Mouse (Mus musculus) cerebellum, postnatal 36 days (tissue): ENCODE data around the gene Gm20388.

Source experiments
- DNase-seq, 2 experiments: peaks; one replicate each; pipeline ENCODE4 v3.0.0; 2021 to 2022; ENCODE audit warnings: mixed read lengths in 2 of 2

Gene Gm20388

DNA sequence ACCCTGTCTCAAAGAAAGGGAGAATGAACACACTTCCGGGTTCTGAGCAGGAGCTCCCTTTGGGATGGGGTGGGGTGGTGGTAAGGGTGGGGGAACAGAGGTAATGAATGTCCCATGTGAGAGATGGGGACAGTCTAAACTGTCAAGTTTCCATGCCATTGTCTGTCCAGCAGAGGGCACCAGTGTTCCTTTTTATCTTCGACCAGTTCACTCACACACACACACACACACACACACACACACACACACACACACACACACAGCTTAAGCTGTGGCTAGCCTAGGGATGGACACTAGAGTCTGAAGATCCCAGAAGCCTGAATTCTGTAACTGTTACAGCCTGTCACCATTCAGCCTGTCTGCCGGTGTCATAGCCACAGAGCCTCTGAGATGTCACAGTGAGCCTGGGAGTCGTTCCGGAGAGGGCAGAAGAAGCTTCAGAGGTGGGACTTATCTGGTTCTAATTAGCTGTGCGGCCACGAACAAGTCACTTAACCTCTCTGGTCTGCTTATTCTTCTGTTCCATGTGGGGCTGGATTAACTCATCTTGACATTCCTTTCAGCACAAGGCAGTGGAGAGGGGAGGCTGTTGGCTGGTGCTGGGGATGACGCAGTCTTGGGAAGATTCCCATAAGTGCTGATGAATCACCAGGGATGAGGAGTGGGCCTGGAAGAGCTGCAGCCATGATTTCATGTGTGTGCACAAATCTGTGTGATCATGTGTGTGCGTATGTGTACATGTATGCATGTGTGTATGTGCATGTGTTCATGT, 910.9 kb downstream of the Gm20388 start:
- DNase-seq, result peak; percentile 42 to 44

DNA sequence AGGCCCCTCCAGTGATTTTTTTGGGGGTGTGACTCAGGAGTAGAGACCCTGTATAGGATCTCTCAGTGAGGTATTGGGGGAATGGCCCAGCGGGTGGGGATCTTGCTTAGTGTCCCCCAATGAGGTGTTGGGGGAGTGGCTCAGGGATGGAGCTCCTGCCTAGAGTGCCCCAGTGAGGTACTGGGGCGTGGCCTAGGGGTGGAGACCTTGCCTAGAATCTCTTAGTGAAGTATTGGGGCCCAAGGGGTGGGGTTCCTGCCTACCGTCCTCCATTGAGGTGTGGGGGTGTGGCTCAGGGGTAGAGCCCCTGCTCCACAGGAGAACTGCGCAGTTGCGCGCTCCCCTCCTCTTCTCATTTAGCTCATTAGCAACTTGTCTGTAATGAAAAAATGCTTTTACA, 912.7 kb downstream of the Gm20388 start:
- no peak for DNase-seq

DNA sequence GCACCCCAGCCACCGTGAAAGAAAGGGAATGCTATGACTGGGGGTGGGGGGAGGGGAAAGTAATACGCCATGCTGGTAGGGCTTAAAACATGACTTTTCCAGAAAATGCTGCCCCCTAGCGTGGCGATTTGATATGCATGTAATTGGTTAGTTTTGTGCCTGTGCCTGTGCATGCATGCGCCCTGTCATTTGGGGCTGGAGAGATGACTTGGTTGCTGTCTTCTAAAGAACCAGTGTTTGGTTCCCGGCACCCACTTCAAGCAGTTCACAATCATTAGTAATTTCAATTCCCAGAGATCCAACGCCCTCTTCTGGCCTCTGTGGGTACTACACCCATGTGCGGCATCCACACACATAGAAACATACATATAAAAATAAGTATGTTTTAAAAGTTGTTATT, 913.2 kb downstream of the Gm20388 start:
- DNase-seq, result no peak

DNA sequence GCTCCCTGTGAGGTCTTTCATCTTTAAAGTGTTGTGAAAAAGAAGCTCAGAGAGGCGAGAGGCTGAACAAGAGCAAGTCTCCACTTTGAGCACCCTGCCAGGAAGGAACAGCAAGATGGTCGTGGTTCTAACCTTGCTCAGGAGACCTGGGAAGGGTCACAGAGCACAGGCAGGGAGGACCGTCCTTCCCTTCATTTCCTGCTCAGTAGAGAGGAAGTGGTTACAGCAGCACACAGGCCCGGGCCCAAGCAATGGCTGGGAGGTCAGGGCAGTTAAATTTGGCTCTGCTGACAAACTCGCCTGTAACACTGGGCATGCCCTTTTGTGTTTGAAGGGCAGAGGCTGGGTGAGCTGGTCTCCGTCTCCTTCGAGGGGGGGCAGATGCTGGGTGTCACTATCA, 914.0 kb downstream of the Gm20388 start:
- DNase-seq, result no peak

DNA sequence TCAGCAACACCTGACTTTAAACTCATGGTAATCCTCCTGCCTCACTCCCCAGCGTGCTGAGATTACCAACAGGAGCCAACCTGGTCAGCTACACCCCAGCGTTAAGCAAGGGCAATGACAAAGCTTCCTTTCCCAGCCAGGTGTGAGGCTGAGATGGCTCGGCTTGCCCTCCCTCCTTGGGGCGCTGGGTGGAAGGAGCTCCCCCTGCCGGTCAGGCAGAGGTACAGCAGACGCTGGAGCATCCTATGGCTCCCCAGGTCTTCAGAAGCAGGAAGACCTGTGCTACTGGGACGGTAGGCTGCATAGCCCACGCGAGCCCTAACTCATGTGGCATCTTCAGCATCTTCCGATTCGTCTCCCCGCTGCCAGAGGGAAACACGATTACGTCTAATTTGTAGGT, 917.6 kb downstream of the Gm20388 start:
- peak in 1 of 2 experiments; percentile 20 for DNase-seq

DNA sequence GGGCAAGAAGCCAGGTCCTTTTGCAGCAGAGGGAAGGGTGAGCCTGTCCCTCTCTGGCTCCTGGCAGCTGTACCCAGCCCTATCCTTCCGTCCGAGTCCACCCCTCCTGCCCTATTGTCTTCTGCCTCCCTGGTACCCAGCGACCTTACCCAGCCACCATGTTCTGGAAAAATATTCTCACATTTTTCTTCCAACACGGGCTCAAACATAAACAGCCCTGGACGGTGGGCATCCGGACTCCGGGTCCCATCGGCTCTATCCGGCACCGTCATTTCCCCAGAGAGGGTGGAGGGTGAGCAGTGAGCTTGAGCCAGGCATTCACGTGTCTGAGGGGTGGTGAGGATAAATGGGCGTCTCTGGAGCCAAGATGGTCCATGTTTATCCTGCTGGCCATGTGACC, 920.0 kb downstream of the Gm20388 start:
- DNase-seq, result no peak

DNA sequence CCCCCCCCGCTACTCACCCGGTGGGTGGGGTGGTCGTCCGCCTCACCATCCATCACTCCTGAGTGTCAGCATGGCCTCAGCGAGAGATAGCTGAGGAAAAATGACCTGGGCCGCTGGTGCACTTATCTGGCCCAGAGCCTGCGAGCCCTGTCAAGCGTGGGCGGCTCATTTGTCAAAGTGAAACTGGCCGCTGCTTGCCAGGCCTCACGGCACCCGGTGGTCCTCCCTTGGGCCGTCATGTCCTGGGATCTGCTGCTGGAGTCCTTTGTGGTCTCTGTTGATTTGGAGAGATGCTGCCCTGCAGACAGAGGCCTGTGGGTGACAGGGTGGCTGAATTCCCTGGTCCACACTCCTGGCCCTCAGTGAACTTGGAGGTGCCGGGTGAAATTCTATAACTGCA, 921.4 kb downstream of the Gm20388 start:
- no peak for DNase-seq

DNA sequence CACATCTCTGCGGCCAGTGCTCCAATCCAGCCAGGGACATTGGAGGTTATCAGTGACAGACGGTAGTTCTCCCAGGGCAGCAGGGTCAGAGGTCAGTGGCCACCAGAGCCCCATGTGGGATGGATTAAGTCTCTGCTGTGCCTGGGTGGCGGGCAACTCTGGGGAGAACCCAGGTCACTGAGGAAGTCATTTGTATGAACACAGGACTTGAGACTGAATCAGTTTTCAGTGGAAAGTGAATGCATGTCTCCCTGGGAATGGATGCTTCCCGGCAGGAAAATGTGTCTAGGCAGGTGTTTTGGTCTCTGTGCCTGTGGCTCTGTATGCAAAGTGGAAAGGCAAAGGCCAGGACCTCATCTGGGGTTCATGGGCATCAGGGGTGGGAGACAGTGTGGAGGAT, 922.6 kb downstream of the Gm20388 start:
- no peak for DNase-seq

DNA sequence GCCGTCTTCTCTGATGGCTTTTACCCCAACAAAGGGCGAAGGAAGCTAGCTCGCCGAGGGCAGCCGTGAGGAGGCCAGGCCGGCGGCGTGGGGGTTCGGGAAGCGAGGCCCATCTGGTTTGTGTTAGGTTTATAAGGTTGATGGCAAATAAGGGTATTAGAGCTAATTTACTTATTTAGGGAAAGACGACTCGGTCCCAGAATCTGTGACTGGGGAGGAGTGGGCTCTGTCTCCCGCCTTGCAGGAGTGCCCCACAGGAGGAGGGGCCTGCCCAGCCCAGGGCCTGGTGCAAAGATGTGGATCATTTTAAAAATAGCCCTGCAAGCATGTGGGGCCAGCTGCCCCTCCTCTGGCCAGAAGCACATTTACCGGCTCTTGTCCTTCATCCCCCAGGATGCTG, 928.4 kb downstream of the Gm20388 start:
- no peak for DNase-seq

DNA sequence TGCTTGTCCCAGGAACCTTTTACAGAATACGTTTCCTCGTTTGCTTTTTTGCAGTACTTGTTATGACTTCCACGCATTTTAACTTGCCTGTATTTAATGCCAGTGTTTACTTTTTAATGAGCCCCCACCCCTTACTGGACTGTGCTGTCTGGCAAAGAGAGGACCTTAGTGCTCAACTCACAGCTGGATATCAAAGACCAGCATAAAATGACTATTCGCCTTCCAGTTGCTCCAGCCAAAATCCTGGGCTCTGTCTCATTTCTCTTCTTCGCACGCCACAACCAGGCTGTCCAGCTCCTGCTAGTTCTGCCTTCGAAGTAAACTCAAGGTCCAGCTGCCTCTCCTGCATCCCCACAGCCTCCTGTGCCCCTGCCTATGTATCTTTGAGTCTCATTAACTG, 932.4 kb downstream of the Gm20388 start:
- DNase-seq, result no peak

DNA sequence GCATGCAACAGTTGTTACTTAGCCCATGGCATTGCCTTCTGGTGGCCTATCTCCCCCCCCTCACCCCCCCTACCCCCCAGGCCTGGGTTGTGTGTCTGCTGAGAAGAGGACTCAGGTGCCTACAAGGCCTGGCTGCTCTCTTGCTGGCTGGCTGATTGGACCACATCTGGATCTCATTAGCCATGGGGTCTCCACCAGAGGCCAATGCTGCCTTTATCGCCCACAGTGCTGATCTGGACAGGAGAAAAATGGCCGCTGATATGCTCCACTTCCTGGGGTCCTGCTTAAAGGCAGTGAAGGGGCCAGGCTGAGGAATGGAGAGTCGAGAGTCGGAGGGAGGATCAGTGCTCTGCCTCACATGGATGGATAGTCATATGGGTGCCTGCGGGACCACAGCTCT, 935.4 kb downstream of the Gm20388 start:
- no peak for DNase-seq

DNA sequence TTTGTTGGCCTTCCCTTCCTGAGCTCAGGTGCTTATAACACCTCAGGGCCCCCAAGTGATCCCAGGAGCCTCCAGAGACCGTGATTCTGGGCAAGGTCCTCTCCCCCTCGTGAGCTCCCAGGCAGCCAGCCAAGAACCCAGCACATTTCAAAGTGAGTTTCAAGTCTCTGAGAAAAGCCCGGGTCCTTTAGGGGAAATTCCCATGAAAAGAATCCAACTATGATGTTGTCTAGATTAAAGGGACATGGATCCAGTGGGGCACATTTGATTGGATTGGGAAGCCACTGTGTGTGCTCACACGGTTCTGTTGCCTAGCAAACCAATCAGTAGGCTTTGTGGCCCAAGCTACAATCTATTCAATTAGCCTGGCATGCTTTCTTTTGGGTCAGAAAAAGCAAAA, 936.6 kb downstream of the Gm20388 start:
- no peak for DNase-seq

DNA sequence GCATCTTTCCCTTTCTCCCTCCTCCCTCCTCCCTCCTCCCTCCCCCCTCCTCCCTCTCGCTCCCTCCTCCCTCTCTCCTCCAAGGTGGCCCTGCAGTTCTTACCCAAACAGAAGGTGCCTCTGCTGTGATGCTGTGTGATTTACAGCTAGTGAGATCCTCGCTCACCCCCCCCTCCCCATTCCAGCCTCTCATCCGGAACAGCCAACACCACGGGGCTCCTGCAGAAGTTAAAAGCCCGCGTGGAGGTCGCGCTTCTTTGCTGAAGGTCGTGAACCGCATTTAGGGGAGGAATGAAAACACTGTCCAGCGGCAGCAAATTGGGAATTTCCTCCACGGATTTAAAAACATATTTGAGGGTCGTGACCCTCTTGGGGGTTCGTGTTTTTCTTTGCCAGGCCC, 937.1 kb downstream of the Gm20388 start:
- no peak for DNase-seq

DNA sequence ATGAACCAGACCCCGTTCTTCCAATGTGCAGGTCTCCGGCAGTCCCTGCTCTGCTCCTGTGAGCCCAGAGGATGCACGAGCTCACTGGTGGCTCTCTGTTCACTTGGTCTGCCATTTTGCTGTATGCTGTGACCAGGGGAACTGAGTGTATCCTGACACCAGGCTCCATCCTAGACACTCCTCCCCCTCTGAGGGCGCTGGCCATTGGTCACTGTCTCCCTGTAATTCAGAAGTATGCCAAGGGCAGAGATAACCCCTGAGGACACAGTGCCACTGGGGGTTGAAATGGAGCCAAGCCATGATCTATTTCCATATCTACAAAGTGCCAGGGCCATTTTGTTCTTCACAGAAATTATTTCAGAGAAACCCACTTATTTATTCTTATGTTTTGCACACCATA, 937.8 kb downstream of the Gm20388 start:
- DNase-seq, result no peak

DNA sequence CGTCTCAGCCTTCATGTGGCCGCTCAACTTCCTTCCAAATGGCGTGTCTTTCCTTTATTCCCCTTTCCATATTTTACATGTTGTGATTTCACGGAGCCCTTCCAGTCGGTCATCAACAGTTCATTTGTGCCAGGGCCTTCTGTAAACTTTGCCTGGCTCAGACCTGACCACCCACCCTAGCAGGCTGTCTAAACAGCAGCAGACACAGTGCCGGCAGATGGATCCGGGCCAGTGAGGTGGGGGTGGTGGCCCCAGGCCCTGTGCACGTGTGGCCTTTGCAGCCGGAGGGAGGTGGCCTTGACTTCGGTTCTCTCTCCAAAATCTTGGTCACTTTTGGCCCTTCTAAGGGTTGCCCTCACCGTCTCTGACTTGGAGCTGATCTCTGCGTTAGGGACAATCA, 940.8 kb downstream of the Gm20388 start:
- DNase-seq, result no peak

DNA sequence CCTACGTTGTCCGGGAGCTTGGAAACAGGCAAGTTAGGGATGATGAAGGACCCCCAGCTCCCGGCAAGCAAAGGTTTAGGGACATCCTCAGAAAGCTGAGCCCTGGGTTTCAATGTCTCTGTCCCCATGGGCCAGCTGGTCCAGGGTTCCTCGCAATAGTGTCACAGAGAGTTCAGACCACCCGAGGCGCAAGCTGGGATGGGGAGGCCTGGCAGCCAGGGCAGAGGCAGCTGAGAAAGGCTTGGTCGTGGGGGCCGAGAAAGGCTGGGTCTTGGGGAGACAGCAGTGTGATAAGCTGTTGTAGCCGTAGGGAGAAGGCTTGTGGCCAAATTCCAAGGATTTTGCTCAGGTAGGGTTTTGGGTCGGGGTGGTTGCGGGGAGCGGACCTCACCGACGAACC, 949.2 kb downstream of the Gm20388 start:
- no peak for DNase-seq

DNA sequence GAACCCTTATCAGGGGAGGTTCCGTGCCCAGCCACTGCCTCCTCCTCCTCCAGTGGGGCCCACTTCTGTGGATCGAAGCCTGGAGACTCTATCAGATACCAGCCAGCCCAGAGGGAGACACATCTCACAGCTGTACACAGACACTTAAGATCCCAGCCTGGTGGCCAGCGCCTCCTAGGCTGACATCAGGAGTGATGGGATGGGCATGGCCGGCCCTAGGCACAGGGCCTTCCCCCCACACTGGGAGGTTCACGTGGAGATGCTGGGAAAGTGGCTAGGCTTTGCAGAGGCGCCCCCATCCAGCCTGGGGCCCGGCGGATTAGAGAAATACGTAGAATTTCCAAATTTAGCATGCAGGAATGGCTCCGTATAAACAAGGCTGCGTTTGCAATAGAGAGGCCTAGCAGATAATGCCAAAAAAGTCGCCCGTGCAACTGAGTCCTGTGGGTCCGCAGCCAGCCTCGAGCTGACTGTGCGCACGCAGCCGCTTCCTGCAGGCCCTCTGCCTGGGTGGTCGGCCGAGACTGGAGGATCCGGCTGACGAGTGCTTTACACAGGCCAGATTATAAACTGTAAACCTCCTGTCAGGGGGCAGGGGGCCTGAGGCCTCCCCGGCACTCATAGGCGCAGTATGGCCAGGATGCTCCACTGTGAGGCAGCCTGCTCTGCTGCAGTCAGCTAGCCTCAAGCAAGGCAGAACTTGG, 949.9 kb downstream of the Gm20388 start:
- no peak for DNase-seq

DNA sequence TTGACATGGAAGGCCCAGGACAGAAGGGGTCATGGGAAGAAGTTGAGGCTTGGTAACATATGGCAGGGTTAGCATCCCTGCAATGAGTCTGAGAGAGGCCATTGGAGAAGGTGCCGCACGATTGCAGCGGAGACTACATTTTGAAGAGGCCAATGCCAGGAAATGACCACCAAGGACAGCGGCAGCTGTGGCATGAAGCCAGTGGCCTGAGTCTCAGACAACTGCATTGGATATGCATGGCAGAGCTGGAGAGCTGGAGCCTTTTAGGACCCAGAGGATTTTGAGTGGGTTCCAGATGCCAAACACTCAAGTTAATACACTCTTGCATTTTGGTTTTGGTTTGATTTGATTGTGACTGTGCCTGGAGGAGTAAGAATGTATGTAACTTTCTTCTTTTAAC, 953.0 kb downstream of the Gm20388 start:
- DNase-seq, result no peak

DNA sequence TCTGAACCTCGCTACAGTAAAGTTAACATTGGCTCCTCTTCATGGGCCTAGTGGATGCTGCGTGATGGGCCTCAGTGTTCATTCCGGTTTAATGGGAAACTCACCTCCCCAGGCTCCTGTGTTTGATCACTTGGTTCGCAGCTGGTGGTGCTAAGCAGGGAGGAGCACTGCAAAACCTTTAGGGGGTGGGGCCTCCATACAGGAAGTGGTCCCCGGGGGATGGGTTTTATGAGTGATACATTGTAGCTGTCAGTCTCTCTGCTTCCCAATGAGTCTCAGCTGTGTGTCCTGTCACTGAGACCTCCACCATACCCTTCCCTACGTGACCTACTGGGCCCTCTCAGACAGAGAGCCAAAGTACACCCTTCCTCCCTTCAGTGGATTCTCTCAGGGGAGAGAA, 956.7 kb downstream of the Gm20388 start:
- DNase-seq, result no peak

DNA sequence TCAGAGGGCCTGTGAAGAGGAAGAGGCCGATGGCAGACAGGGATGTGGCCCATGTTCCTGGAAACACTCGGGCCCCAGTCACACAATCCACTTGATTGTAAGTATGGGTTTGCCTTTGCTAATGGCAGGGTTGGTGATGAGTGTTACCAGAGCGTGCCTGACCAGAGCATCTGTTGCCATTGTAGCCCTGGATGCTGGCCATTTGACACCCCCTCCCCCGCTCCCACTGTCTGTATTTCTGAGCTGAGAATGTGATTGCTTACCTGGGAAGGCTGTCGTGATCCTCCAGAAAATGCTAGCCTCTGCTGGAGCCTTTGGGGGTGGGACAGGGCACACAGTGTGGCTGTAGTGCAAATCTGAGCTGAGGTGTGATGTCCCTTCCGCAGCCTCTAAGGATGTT, 962.0 kb downstream of the Gm20388 start:
- DNase-seq, result no peak

DNA sequence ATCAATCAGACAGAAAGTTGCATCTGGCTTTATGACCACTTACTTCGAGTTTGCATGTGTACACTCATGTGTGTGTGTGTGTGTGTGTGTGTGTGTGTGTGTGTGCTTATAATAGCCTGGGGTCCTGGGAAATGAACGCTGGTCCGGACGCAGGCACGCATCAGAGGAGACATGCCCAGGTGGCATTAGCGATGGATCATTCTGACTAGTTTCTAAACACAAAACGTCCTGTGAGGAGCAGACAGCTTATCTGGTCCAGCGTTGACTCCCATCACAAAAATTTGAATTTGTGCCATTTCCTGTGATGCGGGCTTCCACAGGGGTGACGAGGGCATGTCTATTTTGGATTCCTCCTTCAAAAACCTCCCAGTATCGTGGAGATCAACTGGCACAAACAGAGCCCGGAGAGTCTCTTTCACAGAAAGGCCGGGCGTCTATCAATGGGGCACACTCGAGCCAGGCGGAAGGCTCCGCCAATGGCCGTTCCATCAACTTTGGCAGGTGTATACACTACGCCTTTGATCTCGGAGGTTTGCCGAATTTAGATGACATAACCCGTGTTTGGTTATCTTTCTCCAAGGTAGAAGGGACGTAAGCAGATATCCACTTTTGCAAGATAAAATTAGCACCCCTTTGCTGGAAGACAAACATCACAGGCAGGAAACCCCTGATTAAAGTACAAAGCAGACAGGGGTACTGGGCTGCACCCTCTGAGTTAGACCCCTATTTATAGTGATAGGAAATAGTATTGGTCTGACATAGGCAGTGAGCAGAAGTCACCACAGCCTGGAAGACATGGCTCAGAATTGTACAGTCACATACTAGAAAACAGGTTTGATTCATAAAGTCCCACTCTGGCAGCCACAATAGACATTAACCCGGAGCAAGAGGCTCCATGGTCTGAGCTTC, 965.6 kb downstream of the Gm20388 start:
- DNase-seq, result no peak

DNA sequence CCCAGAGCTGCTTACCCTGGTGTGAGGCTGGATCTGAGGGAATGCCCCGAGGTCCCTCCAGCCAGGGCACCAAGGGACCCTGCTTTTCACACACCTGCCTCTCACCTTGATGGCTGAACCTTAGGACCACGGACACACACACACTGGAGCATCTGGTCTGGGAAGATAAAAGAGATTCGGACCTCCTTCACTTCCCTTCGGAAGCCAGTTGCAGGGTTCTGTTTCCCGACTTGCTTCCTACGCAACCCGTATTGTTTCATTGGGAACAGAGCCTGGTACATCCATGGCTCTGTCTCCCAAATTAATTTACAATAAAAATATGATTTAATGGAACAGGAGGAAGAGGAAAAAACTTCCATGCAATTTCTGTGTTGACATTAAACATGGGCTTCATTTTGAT, 966.4 kb downstream of the Gm20388 start:
- no peak for DNase-seq

DNA sequence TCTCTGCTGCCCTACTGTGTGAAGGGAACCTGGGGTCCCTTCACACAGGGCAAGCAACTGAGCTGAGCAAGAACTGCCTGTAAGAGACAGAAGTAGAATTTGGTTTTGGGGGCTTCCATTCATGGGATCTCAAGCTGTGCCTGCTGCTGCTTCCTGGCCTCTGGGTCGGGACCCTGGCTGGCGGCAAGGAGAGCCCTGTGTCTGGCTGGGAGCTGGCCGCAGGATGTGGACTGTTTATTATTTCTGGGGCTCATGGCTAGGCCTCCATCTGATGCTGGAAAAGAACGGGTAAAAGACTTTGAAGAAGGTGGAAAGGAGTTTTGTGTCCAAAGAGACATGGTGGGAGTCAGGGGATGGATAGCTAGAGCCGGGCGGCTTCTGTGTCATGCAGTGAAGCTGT, 969.3 kb downstream of the Gm20388 start:
- DNase-seq, result no peak

DNA sequence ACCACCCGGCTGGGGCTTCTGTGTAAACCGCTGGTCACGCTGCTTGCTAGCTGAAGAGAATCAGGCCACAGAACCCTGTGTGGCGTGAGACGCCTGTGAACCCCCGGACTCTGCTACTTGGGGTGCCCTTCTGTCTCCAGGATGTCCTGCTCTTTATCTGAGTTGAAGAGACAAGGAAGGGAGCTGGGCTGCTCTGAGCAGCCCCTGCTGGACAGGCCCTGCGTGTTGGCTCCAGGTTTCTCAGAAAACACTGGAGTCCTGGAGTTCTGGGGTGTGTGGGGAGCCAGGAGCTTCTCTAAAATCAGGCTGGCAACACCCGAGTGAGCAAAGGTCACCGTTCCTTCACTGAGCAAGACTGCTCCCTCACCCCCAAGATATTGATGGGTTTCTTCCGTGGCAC, 971.0 kb downstream of the Gm20388 start:
- no peak for DNase-seq
